Mouse (Mus musculus) G1E (cell line): Measurements from ENCODE around the gene Hyou1. TPM values are rescaled to one million over a fixed set of nuclear protein-coding genes. Genes with fewer than 3 reads are reported as not detected.
"Not testable (repeated sequence)": the region's sequence is repeated elsewhere in the genome, so short reads cannot be mapped to it uniquely, and the experiment has no call there.

Experiments
- ATAC-seq: 2 replicates; pipeline ENCODE4 v1.8.0; 2016; ENCODE audit warnings: mild to moderate bottlenecking; ENCODE audit not compliant: insufficient number of reproducible peaks, poor library complexity, low FRiP score, severe bottlenecking; ENCODE audit errors: extremely low read depth
- DNase-seq: peaks from one replicate; pipeline ENCODE4 v3.0.0; 2012; ENCODE audit warnings: low spot score
- H3K27me3 ChIP-seq: 2 replicates; pipeline ENCODE4 v1.6.1; 2012; ENCODE audit warnings: mild to moderate bottlenecking, low read length, inconsistent platforms; ENCODE audit not compliant: insufficient read depth
- H3K36me3 ChIP-seq: replicated peaks from 2 replicates; pipeline ENCODE3; 2012; ENCODE audit warnings: mild to moderate bottlenecking, inconsistent platforms
- H3K4me1 ChIP-seq: 2 replicates; pipeline ENCODE4 v1.6.1; 2012; ENCODE audit warnings: low read depth, low read length, inconsistent platforms, mixed read lengths; ENCODE audit not compliant: insufficient read depth
- H3K4me3 ChIP-seq: 2 replicates; pipeline ENCODE4 v1.5.1; 2012; ENCODE audit warnings: low read depth, mild to moderate bottlenecking, inconsistent platforms, low read length, moderate library complexity, mixed read lengths
- H3K9me3 ChIP-seq: replicated peaks from 2 replicates; pipeline ENCODE4 v1.6.1; 2012; ENCODE audit warnings: inconsistent platforms
- CTCF ChIP-seq: IDR thresholded peaks from 2 replicates; pipeline ENCODE4 v1.5.1; 2012; ENCODE audit warnings: low read depth, low read length, inconsistent platforms, mixed read lengths
- GATA1 ChIP-seq: IDR thresholded peaks from 2 replicates; pipeline ENCODE4 v1.6.1; 2012; ENCODE audit warnings: borderline replicate concordance, low read length, inconsistent platforms, mixed read lengths
- GATA2 ChIP-seq: IDR thresholded peaks from 2 replicates; pipeline ENCODE4 v1.6.1; 2012; ENCODE audit warnings: low read depth, low read length, inconsistent platforms, borderline replicate concordance
- POLR2AphosphoS5 ChIP-seq: IDR thresholded peaks from 2 replicates; pipeline ENCODE4 v1.6.1; 2012; ENCODE audit warnings: low read depth, low read length, inconsistent platforms; ENCODE audit not compliant: insufficient replicate concordance
- TAL1 ChIP-seq: conservative IDR thresholded peaks from 2 replicates; pipeline ENCODE4 v1.6.1; 2012; ENCODE audit warnings: low read depth, low read length, inconsistent platforms, mixed read lengths
- polyA plus RNA-seq: library from polyadenylated mRNA; stranded (reverse); fragments of >175 nt; gene quantifications from 2 replicates; pipeline ENCODE4 v1.2.3, GENCODE M21; 2012
- total RNA-seq, 2 experiments: library from RNA; stranded (forward) in 1 of 2; stranded (reverse) in 1 of 2; fragments of 200-1000 nt in 1 of 2; fragments of >200 nt in 1 of 2; fragmentation: Nextera tagmentation in 1 of 2; gene quantifications; 2 replicates each; pipeline ENCODE4 v1.2.3; 2014 to 2017

Hyou1 gene
- total RNA-seq (2014; fragmentation: Nextera tagmentation) = 51.8 and 55.8 TPM in 2 replicates
- total RNA-seq (2017) = 31.2 and 36.6 TPM in 2 replicates
- polyA plus RNA-seq = 21.1 and 27.9 TPM in 2 replicates

DNA sequence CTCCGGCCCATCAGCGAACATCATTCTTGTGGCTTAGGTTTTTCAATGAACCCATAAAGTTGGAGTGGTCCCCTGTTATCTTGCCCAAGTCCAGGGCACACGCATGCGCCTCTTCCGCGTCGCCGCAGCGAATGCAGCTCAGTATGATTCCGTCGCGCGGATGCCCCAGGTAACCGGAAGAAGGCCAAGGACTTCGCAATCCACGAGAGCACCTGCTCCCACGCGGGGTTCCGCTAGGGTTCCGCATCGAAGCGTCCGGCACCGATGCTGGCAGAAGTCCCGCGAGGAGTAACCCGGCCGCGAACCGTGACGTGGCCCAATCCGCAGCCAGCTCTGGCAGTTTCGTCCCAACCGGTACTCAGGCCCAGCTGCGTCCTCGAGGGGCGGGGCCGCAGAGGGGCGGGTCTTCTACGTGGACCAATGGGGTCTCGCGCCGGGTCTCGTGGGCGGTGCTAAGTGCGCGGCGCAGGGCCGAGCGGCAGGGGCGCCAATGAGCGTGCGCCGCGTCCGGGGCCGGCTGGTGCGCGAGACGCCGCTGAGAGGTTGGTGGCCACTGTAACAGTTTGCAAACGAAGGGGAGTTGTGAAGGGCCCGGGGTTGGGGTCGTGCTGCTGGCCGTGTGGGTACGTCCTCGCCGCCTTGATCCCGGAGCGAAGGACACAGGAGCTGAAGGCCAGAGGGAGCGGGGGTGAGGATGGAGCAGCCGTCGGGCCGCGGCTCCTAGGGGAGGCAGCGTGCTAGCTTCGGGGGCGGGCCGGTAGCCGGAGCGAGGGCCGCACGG, at the start of gene Hyou1:
Gene Hyou1, plus strand, starts transcription at position 437 of the 781 bp plus-strand sequence.
- peak; percentile 94 for ATAC-seq
- H3K9me3 ChIP-seq = no peaks in the 10 kb centered on the region
- DNase-seq = peak; percentile 96
- peaks cover 51% of the 10 kb centered on the region for H3K36me3 ChIP-seq
- peaks cover 35% of the 10 kb centered on the region for H3K4me1 ChIP-seq
- TF ChIP-seq CTCF = no peak
- no peak for TF ChIP-seq GATA1
- TF ChIP-seq POLR2AphosphoS5 = no peak
- no peak for TF ChIP-seq TAL1
- TF ChIP-seq GATA2 = no peak
- H3K27me3 ChIP-seq = no peaks in the 10 kb centered on the region
- peak within 1 kb of the TSS; percentile 82 for H3K4me3 ChIP-seq

- H3K4me3 ChIP-seq = no peak overlapping the region
- peaks cover 37% of the 10 kb centered on the region for H3K4me1 ChIP-seq
- DNase-seq (no peak), ATAC-seq (no peak)
- TF ChIP-seq CTCF (no peak), GATA2 (no peak), TAL1 (no peak), POLR2AphosphoS5 (no peak), GATA1 (no peak)
- peaks cover 68% of the 10 kb centered on the region for H3K36me3 ChIP-seq
- peaks cover 10% of the 10 kb centered on the region for H3K9me3 ChIP-seq
- H3K27me3 ChIP-seq = no peaks in the 10 kb centered on the region
Measured at GRCm38 (mm10) chr9:44330736-44331135, 48.6 kb upstream of the Hyou1 start.

DNA sequence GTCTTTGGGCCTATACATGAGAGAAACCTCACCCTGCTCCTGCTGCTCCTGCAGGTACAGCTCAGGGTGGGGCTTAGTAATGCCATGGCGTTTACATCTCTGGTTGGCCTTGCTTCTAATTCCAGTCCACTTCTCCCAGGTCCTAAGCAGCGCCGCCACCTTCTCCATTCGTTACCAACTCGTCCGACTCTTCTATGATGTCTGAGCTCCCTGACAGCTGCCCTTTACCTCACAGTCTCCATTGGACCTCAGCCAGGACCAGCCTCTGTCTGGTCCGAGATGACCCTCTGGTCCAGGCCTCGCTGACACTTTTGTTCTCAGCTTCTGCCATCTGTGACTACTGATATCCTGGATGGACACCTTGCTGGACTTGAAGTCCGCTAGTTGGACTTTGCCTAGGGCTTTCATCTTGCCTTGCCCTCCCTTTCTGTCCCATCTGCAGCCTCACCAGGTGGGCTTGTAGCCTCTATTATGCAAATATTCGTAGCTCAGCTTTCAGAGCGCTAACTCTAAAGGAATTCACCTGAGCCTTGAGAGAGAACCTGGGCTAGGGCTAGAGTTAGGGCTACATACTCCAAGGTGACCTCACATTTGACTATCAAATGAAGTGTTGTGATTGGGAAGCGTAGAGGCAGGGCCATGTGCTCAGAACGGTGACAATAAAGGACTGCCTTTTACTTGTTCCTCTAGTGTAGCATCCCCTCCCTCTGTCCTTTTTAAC, 46.2 kb upstream of the Hyou1 start:
- peaks cover 34% of the 10 kb centered on the region for H3K4me1 ChIP-seq
- DNase-seq (no peak), ATAC-seq (no peak)
- peaks cover 83% of the 10 kb centered on the region for H3K36me3 ChIP-seq
- no peak for TF ChIP-seq TAL1
- TF ChIP-seq GATA2 = no peak
- H3K9me3 ChIP-seq = peaks cover 10% of the 10 kb centered on the region
- no peaks in the 10 kb centered on the region for H3K27me3 ChIP-seq
- no peak overlapping the region for H3K4me3 ChIP-seq

GRCm38 (mm10) chr9:44334396-44335330, 44.6 kb upstream of the Hyou1 start, which contains the start of gene H2afx:
H2afx (plus strand) TSS chr9:44334694.
- TF ChIP-seq POLR2AphosphoS5 (peak; percentile 97), GATA2 (no peak)
- ATAC-seq = peak; percentile 94
- peak; percentile 100 for DNase-seq
- Histone ChIP-seq H3K9me3 (peaks cover 10% of the 10 kb centered on the region), H3K36me3 (peaks cover 84% of the 10 kb centered on the region), H3K4me3 (peak within 1 kb of the TSS; percentile 98), H3K27me3 (no peaks in the 10 kb centered on the region), H3K4me1 (peaks cover 39% of the 10 kb centered on the region)

GRCm38 (mm10) chr9:44335331-44336092, 43.8 kb upstream of the Hyou1 start:
- ATAC-seq = no peak
- peak; percentile 21 for DNase-seq
- Histone ChIP-seq H3K9me3 (peaks cover 10% of the 10 kb centered on the region), H3K4me3 (peak overlapping the region; percentile 98), H3K4me1 (peaks cover 45% of the 10 kb centered on the region), H3K27me3 (no peaks in the 10 kb centered on the region), H3K36me3 (peaks cover 83% of the 10 kb centered on the region)
- TF ChIP-seq POLR2AphosphoS5 = peak; percentile 93
- no peak for TF ChIP-seq GATA1

- Histone ChIP-seq H3K9me3 (peaks cover 10% of the 10 kb centered on the region), H3K27me3 (no peaks in the 10 kb centered on the region), H3K36me3 (peaks cover 83% of the 10 kb centered on the region), H3K4me1 (peaks cover 47% of the 10 kb centered on the region), H3K4me3 (peak overlapping the region; percentile 98)
- DNase-seq (no peak), ATAC-seq (no peak)
- TF ChIP-seq GATA1 (no peak), POLR2AphosphoS5 (no peak; the same call in 1 of the 2 replicates), GATA2 (no peak), TAL1 (no peak), CTCF (no peak)
Measured at GRCm38 (mm10) chr9:44336093-44336406, 43.2 kb upstream of the Hyou1 start.

DNA sequence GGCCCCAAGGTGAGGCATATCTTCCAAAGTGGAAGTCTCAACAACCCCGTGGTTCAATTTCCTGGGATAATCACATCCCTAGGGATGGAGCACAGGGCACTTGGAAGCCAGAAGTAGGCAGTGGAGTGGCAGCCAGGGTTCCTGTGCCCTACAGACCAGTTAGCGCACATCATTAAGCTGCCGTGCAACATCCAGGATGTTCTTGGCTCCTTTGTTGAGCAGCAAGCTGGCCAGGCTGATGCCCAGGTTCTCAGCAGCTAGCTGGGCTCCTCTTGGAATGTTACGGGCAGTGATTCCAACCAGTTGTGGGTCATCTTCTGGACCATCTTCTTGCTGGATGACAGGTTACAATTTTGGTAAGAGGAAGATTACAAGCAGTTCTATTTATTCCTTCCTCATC, 42.8 kb upstream of the Hyou1 start:
- peaks cover 10% of the 10 kb centered on the region for H3K9me3 ChIP-seq
- H3K4me3 ChIP-seq = peak overlapping the region; percentile 68
- ATAC-seq, DNase-seq, H3K27me3 ChIP-seq: not testable (repeated sequence)
- H3K36me3 ChIP-seq = peaks cover 83% of the 10 kb centered on the region
- H3K4me1 ChIP-seq = peaks cover 51% of the 10 kb centered on the region
